Mouse (Mus musculus): ENCODE data around the gene Rassf2. TPM values are rescaled to one million over a fixed set of nuclear protein-coding genes. Genes with fewer than 3 reads are reported as not detected.

Rassf2 gene
- polyA plus RNA-seq, 1 experiment from 2014 or later, result 15.8 TPM

- H3K4me1 ChIP-seq (ENCODE audit: insufficient read depth), result no peaks in the 10 kb centered on the region
- DNase-seq (no peak), ATAC-seq (ENCODE audit: insufficient read depth) (no peak)
- H3K27me3 ChIP-seq (ENCODE audit: insufficient read depth, low read length), result no peaks in the 10 kb centered on the region
- no peak for TF ChIP-seq CTCF (IDR thresholded peaks at IDR 0.05; ENCODE audit: low read depth)
- no peaks in the 10 kb centered on the region for H3K9me3 ChIP-seq (ENCODE audit: low read depth, low read length)
- H3K4me2 ChIP-seq, result no peak overlapping the region
- H3K4me3 ChIP-seq (ENCODE audit: low read depth, low read length), result no peak overlapping the region
- 0 out of 2 replicates have a peak, but pooled peaks cover 3% of the 10 kb centered on the region for H3K36me3 ChIP-seq (ENCODE audit: insufficient read depth)
- no peak overlapping the region for H3K27ac ChIP-seq (ENCODE audit: low read depth)
- H3K9ac ChIP-seq, result no peak overlapping the region
- WGBS, result 69% methylated on average over 7 of the region's 7 CpGs
These were observed 33.7 kb downstream of the Rassf2 start for GRCm38 (mm10) chr2:131996369-131996768.

GRCm38 (mm10) chr2:131995742-131996141, 34.3 kb downstream of the Rassf2 start:
- TF ChIP-seq CTCF (IDR thresholded peaks at IDR 0.05; ENCODE audit: low read depth), result peak; percentile 13; the same call in 1 of the 2 replicates
- no peak overlapping the region for H3K27ac ChIP-seq (ENCODE audit: low read depth)

GRCm38 (mm10) chr2:131994971-131995370, 35.1 kb downstream of the Rassf2 start:
- Histone ChIP-seq H3K4me1 (ENCODE audit: insufficient read depth) (no peaks in the 10 kb centered on the region), H3K9ac (no peak overlapping the region), H3K27ac (ENCODE audit: low read depth) (no peak overlapping the region), H3K4me2 (no peak overlapping the region), H3K9me3 (ENCODE audit: low read depth, low read length) (no peaks in the 10 kb centered on the region), H3K36me3 (ENCODE audit: insufficient read depth) (0 out of 2 replicates have a peak, but pooled peaks cover 3% of the 10 kb centered on the region), H3K4me3 (ENCODE audit: low read depth, low read length) (no peak overlapping the region), H3K27me3 (ENCODE audit: insufficient read depth, low read length) (no peaks in the 10 kb centered on the region)
- ATAC-seq (ENCODE audit: insufficient read depth) (no peak), DNase-seq (no peak)
- no peak for TF ChIP-seq CTCF (IDR thresholded peaks at IDR 0.05; ENCODE audit: low read depth)
- 87% methylated on average over 6 of the region's 6 CpGs for WGBS

More at GRCm38 (mm10) chr2:131995742-131996141, 34.3 kb downstream of the Rassf2 start:
- Histone ChIP-seq H3K4me3 (ENCODE audit: low read depth, low read length) (no peak overlapping the region), H3K36me3 (ENCODE audit: insufficient read depth) (0 out of 2 replicates have a peak, but pooled peaks cover 3% of the 10 kb centered on the region), H3K4me1 (ENCODE audit: insufficient read depth) (no peaks in the 10 kb centered on the region), H3K9me3 (ENCODE audit: low read depth, low read length) (no peaks in the 10 kb centered on the region), H3K9ac (no peak overlapping the region), H3K4me2 (no peak overlapping the region), H3K27me3 (ENCODE audit: insufficient read depth, low read length) (no peaks in the 10 kb centered on the region)
- no peak for ATAC-seq (ENCODE audit: insufficient read depth)
- DNase-seq, result no peak
- 78% methylated on average over 12 of the region's 12 CpGs for WGBS

- H3K36me3 ChIP-seq (ENCODE audit: insufficient read depth), result 0 out of 2 replicates have a peak, but pooled peaks cover 3% of the 10 kb centered on the region
- no peak overlapping the region for H3K27ac ChIP-seq (ENCODE audit: low read depth)
- H3K9ac ChIP-seq, result no peak overlapping the region
- WGBS, result 31% methylated on average over 14 of the region's 14 CpGs
- DNase-seq (no peak), ATAC-seq (ENCODE audit: insufficient read depth) (peak; percentile 60)
- no peak overlapping the region for H3K4me3 ChIP-seq (ENCODE audit: low read depth, low read length)
- H3K4me2 ChIP-seq, result 0 out of 2 replicates have a peak overlapping the region, but pooled peaks have one; percentile 12
- H3K4me1 ChIP-seq (ENCODE audit: insufficient read depth), result no peaks in the 10 kb centered on the region
- TF ChIP-seq CTCF (IDR thresholded peaks at IDR 0.05; ENCODE audit: low read depth), result no peak
- no peaks in the 10 kb centered on the region for H3K27me3 ChIP-seq (ENCODE audit: insufficient read depth, low read length)
- no peaks in the 10 kb centered on the region for H3K9me3 ChIP-seq (ENCODE audit: low read depth, low read length)
These were observed 36.4 kb downstream of the Rassf2 start for GRCm38 (mm10) chr2:131993563-131994088.

GRCm38 (mm10) chr2:131993151-131993550, 36.9 kb downstream of the Rassf2 start:
- Histone ChIP-seq H3K27ac (ENCODE audit: low read depth) (no peak overlapping the region), H3K4me3 (ENCODE audit: low read depth, low read length) (no peak overlapping the region), H3K4me1 (ENCODE audit: insufficient read depth) (no peaks in the 10 kb centered on the region), H3K4me2 (0 out of 2 replicates have a peak overlapping the region, but pooled peaks have one; percentile 12), H3K36me3 (ENCODE audit: insufficient read depth) (0 out of 2 replicates have a peak, but pooled peaks cover 3% of the 10 kb centered on the region), H3K27me3 (ENCODE audit: insufficient read depth, low read length) (no peaks in the 10 kb centered on the region), H3K9ac (no peak overlapping the region), H3K9me3 (ENCODE audit: low read depth, low read length) (no peaks in the 10 kb centered on the region)
- DNase-seq, result no peak
- no peak for ATAC-seq (ENCODE audit: insufficient read depth)
- no peak for TF ChIP-seq CTCF (IDR thresholded peaks at IDR 0.05; ENCODE audit: low read depth)
- WGBS, result 69% methylated on average over 4 of the region's 4 CpGs

GRCm38 (mm10) chr2:131992487-131992886, 37.6 kb downstream of the Rassf2 start:
- Histone ChIP-seq H3K4me3 (ENCODE audit: low read depth, low read length) (no peak overlapping the region), H3K9me3 (ENCODE audit: low read depth, low read length) (no peaks in the 10 kb centered on the region), H3K4me1 (ENCODE audit: insufficient read depth) (no peaks in the 10 kb centered on the region), H3K9ac (no peak overlapping the region), H3K36me3 (ENCODE audit: insufficient read depth) (0 out of 2 replicates have a peak, but pooled peaks cover 3% of the 10 kb centered on the region), H3K27ac (ENCODE audit: low read depth) (no peak overlapping the region), H3K27me3 (ENCODE audit: insufficient read depth, low read length) (no peaks in the 10 kb centered on the region), H3K4me2 (no peak overlapping the region)
- ATAC-seq (ENCODE audit: insufficient read depth), result no peak
- no peak for DNase-seq
- WGBS, result 73% methylated on average over 2 of the region's 2 CpGs
- no peak for TF ChIP-seq CTCF (IDR thresholded peaks at IDR 0.05; ENCODE audit: low read depth)

GRCm38 (mm10) chr2:131988550-131988949, 41.5 kb downstream of the Rassf2 start:
- H3K27ac ChIP-seq (ENCODE audit: low read depth), result no peak overlapping the region
- H3K9ac ChIP-seq, result no peak overlapping the region
- TF ChIP-seq CTCF (IDR thresholded peaks at IDR 0.05; ENCODE audit: low read depth), result no peak
- DNase-seq, result no peak
- no peaks in the 10 kb centered on the region for H3K4me1 ChIP-seq (ENCODE audit: insufficient read depth)
- no peaks in the 10 kb centered on the region for H3K27me3 ChIP-seq (ENCODE audit: insufficient read depth, low read length)
- no peaks in the 10 kb centered on the region for H3K9me3 ChIP-seq (ENCODE audit: low read depth, low read length)
- H3K36me3 ChIP-seq (ENCODE audit: insufficient read depth), result no peaks in the 10 kb centered on the region
- H3K4me3 ChIP-seq (ENCODE audit: low read depth, low read length), result no peak overlapping the region
- 66% methylated on average over 2 of the region's 2 CpGs for WGBS
- no peak overlapping the region for H3K4me2 ChIP-seq
- no peak for ATAC-seq (ENCODE audit: insufficient read depth)

Measured in lung, embryonic 14.5 days (tissue).